In the genomic region with DNA sequence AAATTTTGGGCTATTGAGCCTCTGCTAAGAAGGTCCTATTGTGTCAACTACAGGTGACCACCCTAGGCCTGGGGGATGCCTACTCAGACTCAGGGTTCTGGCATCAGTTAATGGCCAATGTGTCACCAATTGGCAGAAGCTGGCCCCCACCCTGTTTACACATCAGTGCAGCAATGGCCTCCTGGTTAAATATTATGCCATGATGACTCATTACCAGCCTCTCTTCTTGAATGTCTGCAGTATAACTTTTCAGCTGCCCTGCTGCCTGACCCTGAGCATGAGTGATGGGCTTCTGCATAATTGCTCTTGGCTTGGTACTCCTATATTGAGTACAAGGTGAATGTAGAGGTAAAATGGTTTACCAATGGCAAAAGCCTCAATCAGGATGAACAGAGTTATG, we compare ENCODE assay signal across 34 mouse cellular contexts. TPM values are rescaled to one million over a fixed set of nuclear protein-coding genes. Genes with fewer than 3 reads are reported as not detected.
DNase-seq lines count a peak whose midpoint lies in the region; TF ChIP-seq lines count a peak whose summit lies in the region.
"Had no signal": no experiment of that assay in that cellular context is flagged by ENCODE, and none has a peak within 500 bp of the region (broad histone marks: within the 10 kb centered on the region; RNA-seq: fewer than 3 reads in every experiment).

No protein-coding gene starts in this region.

- TF ChIP-seq POLR2A in kidney, adult 2 months (IDR thresholded peaks at IDR 0.05; ENCODE audit: low read depth, low read length), result no peak

- peak; percentile 44 for DNase-seq in adrenal gland, adult 2 months
- DNase-seq in adrenal gland, adult 18-20 months (ENCODE audit: low spot score in 2 of 2), result no peak
- DNase-seq in kidney, adult 2 months, result peak; percentile 7
- DNase-seq in kidney, postnatal 36 days, result no peak
- DNase-seq in 3T3-L1 (ENCODE audit: low read depth, low spot score), result peak; percentile 56
- DNase-seq in adrenal gland, postnatal 25 days, result peak; percentile 1
- DNase-seq in layer of hippocampus, postnatal 25 days (ENCODE audit: extremely low spot score in 1 of 2, low spot score in 1 of 2), result no peak
- DNase-seq in neural tube, embryonic 10.5 days (ENCODE audit: extremely low spot score, low spot score), result no peak
- DNase-seq: B cell, adult 2 months; cerebellum, adult 11 months; cerebellum, adult 2 months; cerebellum, adult 9-11 months; cerebellum, postnatal 25 days; forebrain, postnatal 0 days; gastrocnemius, postnatal 25 days; heart, adult 18-20 months; heart, postnatal 10 days; heart, postnatal 36 days had no signal

- H3K4me3 ChIP-seq in kidney, adult 2 months (ENCODE audit: insufficient read depth, low read depth, low read length), result no peak overlapping the region
- H3K4me3 ChIP-seq: embryonic facial prominence, embryonic 12.5 days; embryonic facial prominence, embryonic 15.5 days; heart, embryonic 12.5 days; heart, embryonic 15.5 days; hindbrain, embryonic 10.5 days; hindbrain, embryonic 13.5 days; intestine, embryonic 15.5 days had no signal

- no peaks in the 10 kb centered on the region for H3K4me1 ChIP-seq in kidney, adult 2 months (ENCODE audit: control insufficient read depth, insufficient read depth, low read length)
- H3K4me1 ChIP-seq: embryonic facial prominence, embryonic 12.5 days; embryonic facial prominence, embryonic 15.5 days; heart, embryonic 12.5 days; heart, embryonic 15.5 days; hindbrain, embryonic 10.5 days; hindbrain, embryonic 13.5 days; intestine, embryonic 15.5 days had no signal

- no peaks in the 10 kb centered on the region for H3K36me3 ChIP-seq in kidney, adult 2 months (ENCODE audit: control insufficient read depth, insufficient read depth, low read length)
- H3K36me3 ChIP-seq: embryonic facial prominence, embryonic 12.5 days; embryonic facial prominence, embryonic 15.5 days; G1E; heart, embryonic 12.5 days; heart, embryonic 15.5 days; hindbrain, embryonic 10.5 days; hindbrain, embryonic 13.5 days; intestine, embryonic 15.5 days had no signal

- TF ChIP-seq CTCF in kidney, adult 2 months (conservative IDR thresholded peaks at IDR 0.05; ENCODE audit: insufficient read depth, insufficient read length, low read depth, low read length), result no peak

- no peak overlapping the region for H3K27ac ChIP-seq in kidney, adult 2 months (ENCODE audit: insufficient read depth, low read depth, low read length)
- H3K27ac ChIP-seq: embryonic facial prominence, embryonic 12.5 days; embryonic facial prominence, embryonic 15.5 days; heart, embryonic 15.5 days; hindbrain, embryonic 10.5 days; hindbrain, embryonic 13.5 days; intestine, embryonic 15.5 days had no signal

- H3K27me3 ChIP-seq in kidney, adult 2 months (replicated peaks; ENCODE audit: control insufficient read depth, insufficient read depth, low read length), result no peaks in the 10 kb centered on the region; the same call in 1 of the 2 replicates
- H3K27me3 ChIP-seq: CH12.LX; embryonic facial prominence, embryonic 12.5 days; embryonic facial prominence, embryonic 15.5 days; heart, embryonic 12.5 days; heart, embryonic 15.5 days; hindbrain, embryonic 13.5 days; intestine, embryonic 15.5 days had no signal

RNA-seq across cellular contexts. Expression of a gene that starts 19.8 kb away (rescaled TPM):
- not detected for total RNA-seq in adrenal gland, adult 2 months (2021)
- not detected in 2 replicates for polyA plus RNA-seq in adrenal gland, adult 2 months (2012; rRNA removed)
- total RNA-seq in adrenal gland, adult 18-20 months (2021), result not detected
- polyA plus RNA-seq in kidney, adult 2 months (2012; rRNA removed), result not detected in 2 replicates
- not detected in 2 replicates for total RNA-seq in adrenal gland, postnatal 25 days (2021)
- not detected for total RNA-seq in layer of hippocampus, postnatal 25 days (2021)
- total RNA-seq: CH12.LX; common myeloid progenitor, adult 5-6 weeks; forebrain, postnatal 0 days; G1E; gastrocnemius, adult 8-10 months; gastrocnemius, postnatal 25 days; heart, adult 18-20 months; heart, postnatal 10 days; heart, postnatal 36 days had no signal
- polyA plus RNA-seq: activated CD4-positive, CD25-positive, alpha-beta regulatory T cell, adult 4 months; embryonic facial prominence, embryonic 12.5 days; embryonic facial prominence, embryonic 15.5 days; forebrain, embryonic 11.5 days; forebrain, embryonic 14.5 days; forebrain, postnatal 0 days; G1E; gonadal fat pad, adult 2 months; heart, embryonic 12.5 days; heart, embryonic 15.5 days; hindbrain, embryonic 10.5 days; hindbrain, embryonic 16.5 days; intestine, embryonic 15.5 days had no signal

Comparison
In these comparisons a context has a peak if more than half of its experiments do, and no peak if none do; other contexts are left out.
1. DNase-seq: peak in adrenal gland, adult 2 months (single experiment), kidney, adult 2 months (single experiment), 3T3-L1 (single experiment) and adrenal gland, postnatal 25 days (single experiment); none in adrenal gland, adult 18-20 months (0 of 2), kidney, postnatal 36 days (0 of 2), layer of hippocampus, postnatal 25 days (0 of 2) and neural tube, embryonic 10.5 days (single experiment).